Mouse (Mus musculus) C2C12 (cell line): ENCODE measurements around the gene 2010300C02Rik. TPM values are rescaled to one million over a fixed set of nuclear protein-coding genes. Genes with fewer than 3 reads are reported as not detected.

ENCODE experiments used
- H3K27me3 ChIP-seq: one replicate; pipeline ENCODE4 v1.6.1; 2011; ENCODE audit not compliant: control insufficient read depth, insufficient read depth, insufficient read length
- H3K36me3 ChIP-seq: one replicate; pipeline ENCODE4 v1.6.1; 2011; ENCODE audit not compliant: control insufficient read depth, insufficient read depth
- H3K4me3 ChIP-seq: one replicate; pipeline ENCODE4 v1.5.1; 2011; ENCODE audit warnings: mild to moderate bottlenecking, control low read depth; ENCODE audit not compliant: poor library complexity, insufficient read depth, severe bottlenecking
- H3K79me2 ChIP-seq: one replicate; pipeline ENCODE4 v1.6.1; 2011; ENCODE audit not compliant: control insufficient read depth, insufficient read depth
- H3K79me3 ChIP-seq: one replicate; pipeline ENCODE4 v1.6.1; 2011; ENCODE audit warnings: low read depth, control low read depth
- H3ac ChIP-seq: one replicate; pipeline ENCODE3; 2011; ENCODE audit warnings: low read depth; ENCODE audit not compliant: control insufficient read depth, insufficient read length
- CEBPB ChIP-seq: IDR thresholded peaks from one replicate; pipeline ENCODE4 v1.6.1; 2011; ENCODE audit warnings: low read depth, mild to moderate bottlenecking, control low read depth, moderate library complexity
- CTCF ChIP-seq: IDR thresholded peaks from one replicate; pipeline ENCODE4 v1.5.1; 2011; ENCODE audit not compliant: control insufficient read depth, insufficient read depth, insufficient read length
- FOSL1 ChIP-seq: IDR thresholded peaks from one replicate; pipeline ENCODE4 v1.8.0; 2011; ENCODE audit warnings: mild to moderate bottlenecking, low read length; ENCODE audit not compliant: poor library complexity, insufficient read depth, severe bottlenecking
- MAX ChIP-seq: IDR thresholded peaks from one replicate; pipeline ENCODE4 v1.6.1; 2011; ENCODE audit warnings: mild to moderate bottlenecking, control low read depth
- MYOD1 ChIP-seq: IDR thresholded peaks from one replicate; pipeline ENCODE4 v1.6.1; 2011; ENCODE audit warnings: low read depth; ENCODE audit not compliant: control insufficient read depth, insufficient read length
- MYOG ChIP-seq: IDR thresholded peaks from one replicate; pipeline ENCODE4 v1.6.1; 2011; ENCODE audit not compliant: control insufficient read depth, insufficient read length; ENCODE audit errors: extremely low read depth
- USF1 ChIP-seq: IDR thresholded peaks from one replicate; pipeline ENCODE4 v1.6.1; 2011; ENCODE audit warnings: low read depth, mild to moderate bottlenecking, control low read depth, moderate library complexity
- polyA plus RNA-seq: library from polyadenylated mRNA; unstranded; fragments of >200 nt; fragmentation: generic; extraction: Trizol; gene quantifications from one replicate; pipeline ENCODE4 v1.2.1, GENCODE M21; 2012; ENCODE audit warnings: missing spikeins

2010300C02Rik gene
- polyA plus RNA-seq, 1 experiment = not detected

DNA sequence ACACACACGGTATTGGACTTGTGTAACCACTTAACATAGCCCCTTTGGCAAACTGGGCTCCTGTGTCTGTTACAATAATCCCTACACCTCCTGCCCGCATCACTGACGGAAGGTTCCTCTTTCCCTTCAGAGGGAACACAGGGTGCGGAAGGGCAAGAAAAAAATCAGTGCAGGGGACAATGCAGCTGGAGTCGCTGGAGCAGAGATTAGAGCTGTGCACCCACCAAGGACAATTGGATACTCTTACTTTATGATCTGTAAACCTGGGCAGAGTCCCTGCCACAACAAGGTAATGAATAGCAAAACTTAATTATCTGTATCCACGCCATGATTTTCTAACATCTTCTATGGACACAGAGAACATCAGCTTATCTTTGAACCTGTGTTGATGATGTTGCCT is 97.8 kb downstream of the 2010300C02Rik start:
- Histone ChIP-seq H3K36me3 (no peaks in the 10 kb centered on the region), H3K4me3 (no peak overlapping the region)

DNA sequence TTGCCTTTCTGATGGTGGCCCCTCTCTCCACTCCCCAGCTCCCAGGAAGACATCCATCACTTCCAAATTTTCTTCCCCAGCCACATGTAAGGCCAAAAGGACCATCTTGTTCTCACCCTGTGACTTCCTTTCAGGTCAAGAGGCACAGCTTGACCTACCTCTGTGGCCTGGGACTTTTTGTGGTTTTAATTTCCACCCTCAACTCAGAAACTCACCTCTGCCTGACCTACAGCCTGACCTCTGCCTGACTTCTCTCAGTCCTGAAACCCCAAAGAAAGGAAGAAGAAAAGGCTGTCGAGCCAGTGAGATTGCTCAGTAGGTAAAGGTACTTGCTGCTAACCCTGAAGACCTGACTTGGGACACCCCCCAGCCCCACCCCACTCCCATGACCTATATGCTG is 100.3 kb downstream of the 2010300C02Rik start:
- Histone ChIP-seq H3K36me3 (no peaks in the 10 kb centered on the region), H3K4me3 (no peak overlapping the region), H3K27me3 (peaks cover 9% of the 10 kb centered on the region), H3K79me3 (no peaks in the 10 kb centered on the region), H3K79me2 (no peaks in the 10 kb centered on the region), H3ac (no peak overlapping the region)
- TF ChIP-seq MYOD1 (no peak), CEBPB (no peak), MAX (no peak), USF1 (no peak)

More for the DNA sequence above, 97.8 kb downstream of the 2010300C02Rik start:
- TF ChIP-seq MYOG (no peak), FOSL1 (no peak), MAX (no peak), USF1 (no peak), MYOD1 (no peak), CEBPB (no peak)
- H3ac ChIP-seq = no peak overlapping the region
- H3K79me2 ChIP-seq = no peaks in the 10 kb centered on the region
- H3K79me3 ChIP-seq = no peaks in the 10 kb centered on the region
- no peaks in the 10 kb centered on the region for H3K27me3 ChIP-seq

DNA sequence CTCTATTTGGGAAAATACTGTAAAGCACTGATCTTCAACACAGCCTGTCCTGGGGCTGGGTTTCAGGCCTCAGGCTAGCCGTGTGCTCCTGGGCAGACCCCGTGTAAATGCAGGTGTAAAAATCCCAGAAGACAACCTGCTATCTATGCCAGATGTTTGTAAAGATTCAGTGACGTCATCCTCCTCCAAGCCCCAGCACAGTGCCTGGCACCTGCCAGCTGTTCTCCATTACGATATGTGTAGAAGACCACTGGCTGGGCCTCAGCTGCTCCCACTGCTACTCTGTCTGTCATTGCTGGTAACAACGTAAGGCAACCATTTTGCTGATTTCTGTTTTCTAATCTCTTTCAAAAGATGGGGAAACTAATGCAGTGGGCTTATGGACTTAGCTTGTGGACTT is 102.8 kb downstream of the 2010300C02Rik start:
- no peaks in the 10 kb centered on the region for H3K79me3 ChIP-seq
- H3K27me3 ChIP-seq = peaks cover 16% of the 10 kb centered on the region
- no peaks in the 10 kb centered on the region for H3K36me3 ChIP-seq
- TF ChIP-seq MYOD1 = no peak
- no peak for TF ChIP-seq FOSL1
- no peak for TF ChIP-seq MYOG
- no peak for TF ChIP-seq CEBPB
- TF ChIP-seq CTCF = no peak
- TF ChIP-seq USF1 = no peak
- TF ChIP-seq MAX = no peak
- no peak overlapping the region for H3ac ChIP-seq
- no peak overlapping the region for H3K4me3 ChIP-seq
- H3K79me2 ChIP-seq = no peaks in the 10 kb centered on the region

DNA sequence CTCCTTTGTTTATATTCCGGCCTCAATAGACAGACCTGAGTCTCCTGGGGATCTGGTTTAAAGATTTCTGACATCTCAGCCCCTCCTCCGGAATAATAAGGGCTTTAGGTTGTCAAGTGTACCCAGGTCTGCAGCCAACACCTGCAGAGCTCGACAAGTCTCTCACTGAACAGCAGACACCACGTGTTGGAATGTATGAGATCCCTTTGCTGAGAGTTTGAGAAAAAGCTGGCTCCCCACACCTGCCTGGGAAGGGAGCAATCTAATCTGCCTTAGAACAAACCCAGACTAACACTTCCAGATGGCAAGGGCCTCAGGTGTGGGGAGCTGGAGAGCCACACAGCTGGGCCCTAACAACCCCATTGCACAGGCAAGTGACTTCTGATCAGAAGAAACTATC is 103.3 kb downstream of the 2010300C02Rik start:
- no peak overlapping the region for H3ac ChIP-seq

DNA sequence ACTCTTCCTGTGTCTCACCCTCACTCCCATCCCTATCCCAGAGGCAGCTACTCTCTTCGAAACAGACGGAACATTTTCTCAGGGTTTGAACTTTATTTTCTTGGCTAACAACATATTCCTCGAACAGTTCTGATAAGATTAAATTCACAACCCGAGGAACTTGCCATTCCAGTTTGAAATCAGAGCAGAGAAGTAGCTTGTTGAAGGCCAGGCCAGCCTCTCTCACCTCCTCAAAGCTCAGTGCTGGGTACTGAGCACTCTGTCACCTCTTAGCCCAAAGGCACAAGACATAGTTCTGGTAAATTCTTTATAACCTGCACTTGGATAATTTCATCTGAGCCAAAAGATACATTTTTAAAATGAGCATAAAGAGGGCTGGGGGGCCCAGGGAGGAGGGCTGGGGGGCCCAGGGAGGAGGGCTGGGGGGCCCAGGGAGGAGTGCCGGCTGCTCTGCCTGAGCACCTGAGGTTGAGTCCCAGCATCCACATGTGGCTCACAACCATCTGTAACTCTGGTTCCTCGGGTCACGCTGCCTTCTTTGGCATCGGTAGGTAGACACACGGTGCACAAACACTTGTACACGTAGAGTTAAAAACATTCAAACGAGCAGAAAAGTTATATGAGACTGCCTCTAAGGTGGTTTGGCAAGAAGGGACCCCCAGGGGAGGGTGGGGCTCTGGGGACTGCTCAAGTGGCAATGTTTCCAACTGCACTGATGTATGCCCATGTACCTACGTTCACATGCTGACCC is 104.4 kb downstream of the 2010300C02Rik start:
- TF ChIP-seq FOSL1 (no peak), MYOD1 (no peak), MYOG (no peak), CEBPB (no peak), CTCF (no peak), USF1 (no peak), MAX (no peak)
- Histone ChIP-seq H3K36me3 (no peaks in the 10 kb centered on the region), H3K79me3 (no peaks in the 10 kb centered on the region), H3K79me2 (no peaks in the 10 kb centered on the region), H3K4me3 (no peak overlapping the region), H3ac (no peak overlapping the region), H3K27me3 (peaks cover 21% of the 10 kb centered on the region)

More for the DNA sequence above, 103.3 kb downstream of the 2010300C02Rik start:
- TF ChIP-seq USF1 (no peak), CEBPB (no peak), MYOD1 (no peak), CTCF (no peak), MYOG (no peak), MAX (no peak), FOSL1 (no peak)
- Histone ChIP-seq H3K4me3 (no peak overlapping the region), H3K79me2 (no peaks in the 10 kb centered on the region), H3K79me3 (no peaks in the 10 kb centered on the region), H3K27me3 (peaks cover 21% of the 10 kb centered on the region), H3K36me3 (no peaks in the 10 kb centered on the region)

DNA sequence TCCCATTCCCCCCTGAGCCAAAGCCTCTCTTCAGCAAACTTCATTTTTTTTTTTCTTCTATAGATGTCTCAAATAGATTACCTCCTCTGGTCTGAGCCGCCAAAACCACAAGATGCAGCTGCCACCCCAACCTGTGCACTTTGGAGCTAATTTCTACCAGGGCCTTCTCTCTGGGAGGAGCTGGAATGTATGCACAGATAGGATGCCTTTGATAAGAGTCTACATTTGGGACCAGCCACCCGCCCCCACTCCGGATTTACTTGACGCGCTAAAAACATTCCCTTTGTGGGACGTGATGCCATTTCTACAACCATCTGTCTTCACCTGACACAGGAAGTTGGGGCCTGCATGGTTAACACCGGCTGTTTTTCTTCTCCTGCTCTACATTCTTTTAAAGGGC is 105.0 kb downstream of the 2010300C02Rik start:
- TF ChIP-seq USF1 = no peak
- TF ChIP-seq FOSL1 = no peak
- no peak for TF ChIP-seq CTCF
- no peak for TF ChIP-seq MYOD1
- no peak for TF ChIP-seq CEBPB
- TF ChIP-seq MAX = no peak
- no peak for TF ChIP-seq MYOG

More for the DNA sequence above, 105.0 kb downstream of the 2010300C02Rik start:
- Histone ChIP-seq H3K79me3 (no peaks in the 10 kb centered on the region), H3K79me2 (no peaks in the 10 kb centered on the region), H3K27me3 (peaks cover 21% of the 10 kb centered on the region), H3K4me3 (no peak overlapping the region), H3K36me3 (no peaks in the 10 kb centered on the region), H3ac (no peak overlapping the region)
